Mouse (Mus musculus) gastrocnemius, postnatal 25 days (tissue): ENCODE results near the gene Olfr706. TPM values are rescaled to one million over a fixed set of nuclear protein-coding genes. Genes with fewer than 3 reads are reported as not detected.
"Not testable (repeated sequence)": the region's sequence is repeated elsewhere in the genome, so short reads cannot be mapped to it uniquely, and the experiment has no call there.

Experiments used
- DNase-seq: peaks from one replicate; pipeline ENCODE4 v3.0.0; 2022
- long read RNA-seq, 2 experiments: library from polyadenylated mRNA; stranded (forward); transcript quantifications; one replicate each; pipeline ENCODE4 v2.0.0; 2021
- total RNA-seq, 2 experiments: library from RNA; stranded (reverse); gene quantifications; 1 replicate in 1 of 2; 2 replicates in 1 of 2; pipeline ENCODE4 v1.2.3; 2021

Olfr706 gene
- not detected for total RNA-seq
- long read RNA-seq, experiment 1, result 0 reads
- long read RNA-seq, experiment 2, result 0 reads

- no peak for DNase-seq
Observed at GRCm38 (mm10) chr7:106888062-106888461, at the start of gene Olfr706. TSS of gene Olfr706 (minus strand) at chr7:106888162.

- no peak for DNase-seq
Observed at GRCm38 (mm10) chr7:106932119-106932518, 44.2 kb upstream of the Olfr706 start, which contains the start of gene Olfr709-ps1. TSS of gene Olfr709-ps1 (minus strand) at chr7:106932219.

GRCm38 (mm10) chr7:106920961-106921360, 33.0 kb upstream of the Olfr706 start:
- not testable (repeated sequence) for DNase-seq

- no peak for DNase-seq
Observed at GRCm38 (mm10) chr7:106907676-106908075, 19.7 kb upstream of the Olfr706 start, which contains the start of gene Olfr1532-ps1. TSS of gene Olfr1532-ps1 (plus strand) at chr7:106908001.

GRCm38 (mm10) chr7:106901141-106901540, 13.2 kb upstream of the Olfr706 start, which contains the start of gene Olfr707:
TSS of gene Olfr707 (minus strand) at chr7:106901241.
- not testable (repeated sequence) for DNase-seq

- no peak for DNase-seq
Observed at GRCm38 (mm10) chr7:106876791-106877190, 11.2 kb downstream of the Olfr706 start, which contains the start of gene Olfr705. TSS of gene Olfr705 (minus strand) at chr7:106876891.

GRCm38 (mm10) chr7:106862885-106863284, 25.1 kb downstream of the Olfr706 start, which contains the start of gene Olfr704:
TSS of gene Olfr704 (plus strand) at chr7:106863185.
- DNase-seq, result no peak

- no peak for DNase-seq
Observed at GRCm38 (mm10) chr7:106843060-106843459, 44.9 kb downstream of the Olfr706 start, which contains the start of gene Olfr703. TSS of gene Olfr703 (plus strand) at chr7:106843360.

GRCm38 (mm10) chr7:106833793-106834192, 54.2 kb downstream of the Olfr706 start, which contains the start of gene Olfr702:
TSS of gene Olfr702 (minus strand) at chr7:106833893.
- no peak for DNase-seq

Other genes starting within 250 kb of the Olfr706 start
- not detected for gene Olfr693, start 207.6 kb downstream of the Olfr706 start, total RNA-seq
- not detected for gene Olfr694, start 196.3 kb downstream of the Olfr706 start, total RNA-seq
- gene Olfr695, start 171.8 kb downstream of the Olfr706 start, total RNA-seq, result not detected
- not detected for gene Olfr697, start 145.7 kb downstream of the Olfr706 start, total RNA-seq
- gene Olfr698, start 132.8 kb downstream of the Olfr706 start, total RNA-seq, result not detected
- not detected for gene Olfr699, start 95.0 kb downstream of the Olfr706 start, total RNA-seq
- not detected for gene Olfr700, start 79.3 kb downstream of the Olfr706 start, total RNA-seq
- gene Olfr701, start 74.0 kb downstream of the Olfr706 start, total RNA-seq, result not detected
- not detected for gene Olfr702, start 54.3 kb downstream of the Olfr706 start, total RNA-seq
- gene Olfr703, start 44.8 kb downstream of the Olfr706 start, total RNA-seq, result not detected
- not detected for gene Olfr704, start 25.0 kb downstream of the Olfr706 start, total RNA-seq
- not detected for gene Olfr705, start 11.3 kb downstream of the Olfr706 start, total RNA-seq
- not detected for gene Olfr707, start 13.1 kb upstream of the Olfr706 start, total RNA-seq
- gene Olfr1532-ps1, start 19.8 kb upstream of the Olfr706 start, total RNA-seq, result not detected
- not detected for gene Olfr709-ps1, start 44.1 kb upstream of the Olfr706 start, total RNA-seq
- gene Olfr710, start 60.1 kb upstream of the Olfr706 start, total RNA-seq, result not detected
- gene Olfr6, start 75.8 kb upstream of the Olfr706 start, total RNA-seq, result not detected
- gene Olfr711, start 87.3 kb upstream of the Olfr706 start, total RNA-seq, result not detected
- not detected for gene Olfr2, start 117.9 kb upstream of the Olfr706 start, total RNA-seq
- not detected for gene Olfr713, start 143.0 kb upstream of the Olfr706 start, total RNA-seq
- gene Olfr714, start 182.8 kb upstream of the Olfr706 start, total RNA-seq, result not detected
- not detected for gene Olfr17, start 205.1 kb upstream of the Olfr706 start, total RNA-seq
- gene Olfr715b, start 222.2 kb upstream of the Olfr706 start, total RNA-seq, result not detected
- not detected for gene Olfr715, start 242.9 kb upstream of the Olfr706 start, total RNA-seq